Mouse (Mus musculus) intestine, embryonic 14.5 days (tissue): ENCODE results near the gene Cldn20. TPM values are rescaled to one million over a fixed set of nuclear protein-coding genes. Genes with fewer than 3 reads are reported as not detected.

Source experiments
- ATAC-seq: fragments of 200-750 bp; cut with Nextera tagmentation; replicated peaks from 2 replicates; pipeline ENCODE4 v1.8.0; 2017; ENCODE audit warnings: low read depth, moderate number of reproducible peaks, moderate TSS enrichment, moderate library complexity; ENCODE audit not compliant: low FRiP score, low TSS enrichment
- DNase-seq: peaks from one replicate; pipeline ENCODE4 v3.0.0-alpha.2; 2018; ENCODE audit warnings: low spot score
- H3K27ac ChIP-seq: fragments of 300-500 bp; sonication (generic); 2 replicates; pipeline ENCODE4 v1.5.1; 2014; ENCODE audit warnings: low read depth, mild to moderate bottlenecking, control low read depth
- H3K27me3 ChIP-seq: fragments of 300-500 bp; sonication (generic); replicated peaks from 2 replicates; pipeline ENCODE4 v1.6.1; 2014; ENCODE audit warnings: low read length, control low read depth; ENCODE audit not compliant: control insufficient read depth, insufficient read depth
- H3K36me3 ChIP-seq: fragments of 300-500 bp; sonication (generic); 2 replicates; pipeline ENCODE4 v1.6.1; 2014; ENCODE audit warnings: low read length, control low read depth; ENCODE audit not compliant: control insufficient read depth, insufficient read depth
- H3K4me1 ChIP-seq: fragments of 300-500 bp; sonication (generic); replicated peaks from 2 replicates; pipeline ENCODE4 v1.6.1; 2014; ENCODE audit warnings: low read length, control low read depth, mixed read lengths; ENCODE audit not compliant: control insufficient read depth, insufficient read depth
- H3K4me2 ChIP-seq: fragments of 300-500 bp; sonication (generic); 2 replicates; pipeline ENCODE4 v1.6.1; 2014; ENCODE audit warnings: low read length
- H3K4me3 ChIP-seq: fragments of 300-500 bp; sonication (generic); 2 replicates; pipeline ENCODE4 v1.5.1; 2014; ENCODE audit warnings: low read depth, low read length, control low read depth, mixed read lengths
- H3K9ac ChIP-seq: fragments of 300-500 bp; sonication (generic); 2 replicates; pipeline ENCODE4 v1.6.1; 2014; ENCODE audit warnings: mild to moderate bottlenecking, low read length
- H3K9me3 ChIP-seq: fragments of 300-500 bp; sonication (generic); 2 replicates; pipeline ENCODE4 v1.6.1; 2016; ENCODE audit warnings: low read length, control low read depth; ENCODE audit not compliant: control insufficient read depth
- WGBS: fragments of 180-500 bp; shearing (Covaris S2); extraction: QIAGEN DNeasy Blood & Tissue Kit; methylation state at CpG from one replicate; pipeline ENCODE4 v1.1.7; 2014; 5-methylcytosine and 5-hydroxymethylcytosine counted together
- polyA plus RNA-seq: library from polyadenylated mRNA; unstranded; fragments of >200 nt; fragmentation: Nextera tagmentation; extraction: Ambion mirVana; gene quantifications from 2 replicates; pipeline ENCODE4 v1.2.1, GENCODE M21; 2014

Gene Cldn20
- polyA plus RNA-seq, 1 experiment from 2014 or later: not detected

GRCm38 (mm10) chr17:3533425-3533824, 1.1 kb downstream of the Cldn20 start:
- no peaks in the 10 kb centered on the region for H3K27me3 ChIP-seq
- no peak overlapping the region for H3K9ac ChIP-seq
- no peak overlapping the region for H3K27ac ChIP-seq
- no peaks in the 10 kb centered on the region for H3K4me1 ChIP-seq
- 23% methylated on average over 1 of the region's 1 CpGs for WGBS
- no peak for ATAC-seq
- H3K4me2 ChIP-seq: no peak overlapping the region
- peak; percentile 44 for DNase-seq
- no peak overlapping the region for H3K4me3 ChIP-seq
- H3K9me3 ChIP-seq: no peaks in the 10 kb centered on the region
- peaks cover 8% of the 10 kb centered on the region; the same call in 1 of the 2 replicates for H3K36me3 ChIP-seq

- Histone ChIP-seq H3K36me3 (peaks cover 30% of the 10 kb centered on the region), H3K27me3 (no peaks in the 10 kb centered on the region), H3K4me2 (no peak overlapping the region), H3K4me3 (no peak overlapping the region), H3K27ac (no peak overlapping the region), H3K4me1 (no peaks in the 10 kb centered on the region), H3K9ac (no peak overlapping the region), H3K9me3 (no peaks in the 10 kb centered on the region)
- 92% methylated on average over 2 of the region's 2 CpGs for WGBS
- ATAC-seq (no peak), DNase-seq (no peak)
Observed at GRCm38 (mm10) chr17:3540304-3540703, 8.0 kb downstream of the Cldn20 start.

GRCm38 (mm10) chr17:3541033-3541432, 8.7 kb downstream of the Cldn20 start:
- Histone ChIP-seq H3K9me3 (no peaks in the 10 kb centered on the region), H3K9ac (no peak overlapping the region), H3K4me2 (no peak overlapping the region), H3K4me3 (no peak overlapping the region), H3K27me3 (no peaks in the 10 kb centered on the region), H3K27ac (no peak overlapping the region), H3K4me1 (no peaks in the 10 kb centered on the region), H3K36me3 (peaks cover 25% of the 10 kb centered on the region)
- DNase-seq: no peak
- no peak for ATAC-seq
- 78% methylated on average over 5 of the region's 5 CpGs for WGBS

- ATAC-seq (no peak), DNase-seq (no peak)
- Histone ChIP-seq H3K27ac (no peak overlapping the region), H3K9me3 (no peaks in the 10 kb centered on the region), H3K4me2 (no peak overlapping the region), H3K4me1 (no peaks in the 10 kb centered on the region), H3K9ac (no peak overlapping the region), H3K4me3 (no peak overlapping the region), H3K27me3 (no peaks in the 10 kb centered on the region), H3K36me3 (peaks cover 8% of the 10 kb centered on the region; the same call in 1 of the 2 replicates)
- WGBS: 62% methylated on average over 7 of the region's 7 CpGs
Observed at GRCm38 (mm10) chr17:3547725-3548124, 15.4 kb downstream of the Cldn20 start.

- H3K27ac ChIP-seq: no peak overlapping the region
- H3K36me3 ChIP-seq: peaks cover 5% of the 10 kb centered on the region; the same call in 1 of the 2 replicates
- H3K4me1 ChIP-seq: peaks cover 7% of the 10 kb centered on the region; the same call in 1 of the 2 replicates
- H3K9me3 ChIP-seq: no peaks in the 10 kb centered on the region
- no peak overlapping the region for H3K4me3 ChIP-seq
- H3K4me2 ChIP-seq: peak overlapping the region; percentile 72
- no peak overlapping the region for H3K9ac ChIP-seq
- ATAC-seq: no peak
- H3K27me3 ChIP-seq: no peaks in the 10 kb centered on the region
- WGBS: 53% methylated on average over 1 of the region's 1 CpGs
- no peak for DNase-seq
Observed at GRCm38 (mm10) chr17:3556251-3556650, 23.9 kb downstream of the Cldn20 start.

GRCm38 (mm10) chr17:3557331-3558311, 25.3 kb downstream of the Cldn20 start, which contains the start of gene Tfb1m:
Gene Tfb1m (minus strand): TSS chr17:3557781.
- peak; percentile 99 for ATAC-seq
- Histone ChIP-seq H3K36me3 (0 out of 2 replicates have a peak, but pooled peaks cover 5% of the 10 kb centered on the region), H3K4me2 (peak within 1 kb of the TSS; percentile 72), H3K9ac (peak within 1 kb of the TSS; percentile 64), H3K4me3 (peak within 1 kb of the TSS; percentile 56), H3K27me3 (no peaks in the 10 kb centered on the region), H3K4me1 (peaks cover 7% of the 10 kb centered on the region; the same call in 1 of the 2 replicates), H3K9me3 (no peaks in the 10 kb centered on the region), H3K27ac (peak within 1 kb of the TSS; percentile 87)
- under 1% methylated on average over 60 of the region's 60 CpGs for WGBS
- DNase-seq: peak; percentile 99

GRCm38 (mm10) chr17:3558356-3558870, 26.1 kb downstream of the Cldn20 start:
- H3K27ac ChIP-seq: peak overlapping the region; percentile 48; the same call in 1 of the 2 replicates
- no peak for DNase-seq
- H3K4me1 ChIP-seq: peaks cover 7% of the 10 kb centered on the region; the same call in 1 of the 2 replicates
- no peaks in the 10 kb centered on the region for H3K27me3 ChIP-seq
- no peaks in the 10 kb centered on the region for H3K9me3 ChIP-seq
- WGBS: 77% methylated on average over 9 of the region's 9 CpGs
- H3K36me3 ChIP-seq: 0 out of 2 replicates have a peak, but pooled peaks cover 5% of the 10 kb centered on the region
- peak overlapping the region; percentile 56 for H3K4me2 ChIP-seq
- peak overlapping the region; percentile 56 for H3K4me3 ChIP-seq
- no peak overlapping the region for H3K9ac ChIP-seq
- no peak for ATAC-seq

- H3K27ac ChIP-seq: no peak overlapping the region
- H3K4me3 ChIP-seq: no peak overlapping the region
- ATAC-seq (no peak), DNase-seq (no peak)
- H3K4me1 ChIP-seq: peaks cover 7% of the 10 kb centered on the region; the same call in 1 of the 2 replicates
- H3K27me3 ChIP-seq: no peaks in the 10 kb centered on the region
- H3K9me3 ChIP-seq: no peaks in the 10 kb centered on the region
- no peaks in the 10 kb centered on the region for H3K36me3 ChIP-seq
- H3K4me2 ChIP-seq: no peak overlapping the region
- 79% methylated on average over 3 of the region's 3 CpGs for WGBS
- no peak overlapping the region for H3K9ac ChIP-seq
Observed at GRCm38 (mm10) chr17:3560534-3560933, 28.2 kb downstream of the Cldn20 start.
